Mouse (Mus musculus) midbrain, embryonic 15.5 days (tissue): Measurements from ENCODE around the gene Pttg1. TPM values are rescaled to one million over a fixed set of nuclear protein-coding genes. Genes with fewer than 3 reads are reported as not detected.

Experiments used
- ATAC-seq: fragments of 200-750 bp; cut with Nextera tagmentation; replicated peaks from 2 replicates; pipeline ENCODE4 v1.8.0; 2017; ENCODE audit warnings: moderate TSS enrichment
- H3K27ac ChIP-seq: fragments of 300-500 bp; sonication (generic); 2 replicates; pipeline ENCODE4 v1.5.1; 2015; ENCODE audit warnings: mild to moderate bottlenecking, inconsistent platforms
- H3K27me3 ChIP-seq: fragments of 300-500 bp; sonication (generic); replicated peaks from 2 replicates; pipeline ENCODE4 v1.6.1; 2015; ENCODE audit warnings: inconsistent platforms
- H3K36me3 ChIP-seq: fragments of 300-500 bp; sonication (generic); replicated peaks from 2 replicates; pipeline ENCODE4 v1.6.1; 2015; ENCODE audit warnings: inconsistent platforms
- H3K4me1 ChIP-seq: fragments of 300-500 bp; sonication (generic); 2 replicates; pipeline ENCODE4 v1.6.1; 2015; ENCODE audit warnings: inconsistent platforms
- H3K4me2 ChIP-seq: fragments of 300-500 bp; sonication (generic); 2 replicates; pipeline ENCODE4 v1.6.1; 2015; ENCODE audit warnings: inconsistent platforms, mild to moderate bottlenecking, moderate library complexity
- H3K4me3 ChIP-seq: fragments of 300-500 bp; sonication (generic); 2 replicates; pipeline ENCODE4 v1.5.1; 2015; ENCODE audit warnings: mild to moderate bottlenecking, inconsistent platforms
- H3K9ac ChIP-seq: fragments of 300-500 bp; sonication (generic); 2 replicates; pipeline ENCODE4 v1.6.1; 2015; ENCODE audit warnings: mild to moderate bottlenecking, inconsistent platforms
- H3K9me3 ChIP-seq: fragments of 300-500 bp; sonication (generic); 2 replicates; pipeline ENCODE4 v1.6.1; 2016; ENCODE audit warnings: inconsistent platforms
- WGBS: fragments of 180-500 bp; shearing (Covaris S2); methylation state at CpG from one replicate; pipeline ENCODE4 v1.1.7; 2015; ENCODE audit warnings: mixed read lengths; 5-methylcytosine and 5-hydroxymethylcytosine counted together
- polyA plus RNA-seq: library from polyadenylated mRNA; unstranded; fragments of >200 nt; fragmentation: Nextera tagmentation; extraction: Ambion mirVana; gene quantifications from 2 replicates; pipeline ENCODE4 v1.2.1, GENCODE M21; 2015

Pttg1 gene
- polyA plus RNA-seq, 1 experiment from 2014 or later, result 37.4 TPM

DNA sequence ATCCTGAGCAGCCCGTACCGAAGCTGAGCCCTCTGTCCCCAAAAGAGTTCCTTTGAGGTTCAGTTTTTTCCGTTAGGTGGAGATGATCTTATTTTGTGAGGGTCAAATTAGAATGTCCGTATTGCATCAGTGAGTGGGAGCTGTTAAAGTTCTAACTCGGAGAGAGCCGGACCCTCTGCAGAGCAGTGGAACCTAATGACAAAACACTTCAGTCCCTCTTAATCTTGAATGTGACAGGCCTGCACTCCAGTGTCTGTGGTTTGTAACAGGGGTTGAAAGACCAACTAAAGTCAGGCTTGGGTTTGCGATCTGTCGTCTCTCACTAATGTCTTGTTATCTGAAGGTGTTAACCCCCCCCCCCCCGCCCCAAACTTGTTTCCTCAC is 8.0 kb upstream of the Pttg1 start:
- peak overlapping the region; percentile 62 for H3K9ac ChIP-seq
- H3K9me3 ChIP-seq, result no peaks in the 10 kb centered on the region
- peaks cover 17% of the 10 kb centered on the region for H3K36me3 ChIP-seq
- H3K4me2 ChIP-seq, result peak overlapping the region; percentile 69
- 7% methylated on average over 9 of the region's 9 CpGs for WGBS
- H3K4me3 ChIP-seq, result peak overlapping the region; percentile 74
- peaks cover 11% of the 10 kb centered on the region for H3K4me1 ChIP-seq
- H3K27ac ChIP-seq, result peak overlapping the region; percentile 47; the same call in 1 of the 2 replicates
- ATAC-seq, result peak; percentile 70
- no peaks in the 10 kb centered on the region for H3K27me3 ChIP-seq

- peak within 1 kb of the TSS; percentile 62 for H3K9ac ChIP-seq
- peak; percentile 91 for ATAC-seq
- H3K4me1 ChIP-seq, result peaks cover 11% of the 10 kb centered on the region
- H3K27me3 ChIP-seq, result no peaks in the 10 kb centered on the region
- no peaks in the 10 kb centered on the region for H3K9me3 ChIP-seq
- WGBS, result 6% methylated on average over 38 of the region's 38 CpGs
- H3K4me3 ChIP-seq, result peak within 1 kb of the TSS; percentile 74
- H3K36me3 ChIP-seq, result peaks cover 12% of the 10 kb centered on the region
- H3K4me2 ChIP-seq, result peak within 1 kb of the TSS; percentile 69
- H3K27ac ChIP-seq, result peak within 1 kb of the TSS; percentile 47; the same call in 1 of the 2 replicates
These were observed 7.4 kb upstream of the Pttg1 start, which contains the start of gene Slu7 for GRCm38 (mm10) chr11:43433254-43434023. TSS of gene Slu7 (plus strand) at chr11:43433744.

DNA sequence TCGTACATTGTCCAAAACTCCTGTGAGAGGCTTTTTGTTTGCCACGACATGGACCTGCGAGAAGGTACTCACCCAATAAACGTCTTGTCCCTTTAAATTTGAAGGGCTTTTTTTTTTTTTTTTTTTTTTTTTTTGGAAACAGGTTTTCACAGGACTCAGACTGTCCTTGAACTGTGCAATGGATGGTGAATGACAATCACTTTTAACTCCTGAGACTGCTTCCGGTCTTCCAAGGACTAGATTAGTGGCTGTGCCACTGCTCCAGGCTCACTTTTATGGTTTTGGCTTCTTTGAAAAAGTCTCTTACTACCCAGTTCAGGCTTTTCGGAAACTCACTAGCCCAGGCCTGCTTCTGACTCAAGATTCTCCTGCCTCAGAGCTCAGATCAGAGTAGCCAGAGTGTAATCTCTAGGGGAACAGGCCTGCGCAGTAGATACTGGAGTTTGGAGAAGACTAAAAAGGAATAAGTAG is 398 bp upstream of the Pttg1 start:
- 19% methylated on average over 7 of the region's 7 CpGs for WGBS
- Histone ChIP-seq H3K27ac (no peak overlapping the region), H3K9ac (no peak overlapping the region), H3K4me3 (peak overlapping the region; percentile 73), H3K4me1 (peaks cover 8% of the 10 kb centered on the region), H3K9me3 (no peaks in the 10 kb centered on the region), H3K4me2 (peak overlapping the region; percentile 77), H3K27me3 (no peaks in the 10 kb centered on the region), H3K36me3 (no peaks in the 10 kb centered on the region)
- ATAC-seq, result peak; percentile 24; the same call in 1 of the 2 replicates

DNA sequence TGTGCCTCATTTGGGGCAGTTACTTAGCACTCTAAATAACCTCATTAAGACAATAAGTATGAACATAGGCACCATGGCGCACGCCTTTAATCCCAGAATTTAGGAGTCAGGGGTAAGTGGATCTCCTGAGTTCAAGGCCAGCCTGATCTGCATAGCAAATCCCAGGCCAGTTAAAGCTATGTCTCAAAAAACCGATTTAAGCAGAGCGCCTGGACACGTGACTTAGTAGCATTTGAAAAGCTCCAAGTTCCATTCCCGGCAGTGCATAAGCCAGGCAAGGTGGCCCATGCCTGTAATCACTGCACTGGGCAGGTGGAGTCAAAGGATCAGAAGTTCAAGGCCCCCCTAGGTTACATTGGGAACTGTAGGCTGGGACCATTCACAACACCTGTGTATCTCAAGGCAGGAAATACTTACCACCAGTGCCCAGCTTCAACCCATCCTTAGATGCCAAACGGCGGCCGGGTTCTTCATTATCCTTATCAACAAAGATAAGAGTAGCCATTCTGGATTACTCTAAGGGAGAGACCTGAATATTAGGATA is 813 bp downstream of the Pttg1 start:
- Histone ChIP-seq H3K27me3 (no peaks in the 10 kb centered on the region), H3K27ac (no peak overlapping the region), H3K4me2 (no peak overlapping the region), H3K4me3 (peak overlapping the region; percentile 73; the same call in 1 of the 2 replicates), H3K36me3 (no peaks in the 10 kb centered on the region), H3K9ac (no peak overlapping the region), H3K4me1 (peaks cover 8% of the 10 kb centered on the region), H3K9me3 (no peaks in the 10 kb centered on the region)
- 91% methylated on average over 9 of the region's 9 CpGs for WGBS
- peak; percentile 65; the same call in 1 of the 2 replicates for ATAC-seq

GRCm38 (mm10) chr11:43424386-43424785 is 1.7 kb downstream of the Pttg1 start:
- no peaks in the 10 kb centered on the region for H3K9me3 ChIP-seq
- H3K4me2 ChIP-seq, result no peak overlapping the region
- WGBS, result 75% methylated on average over 5 of the region's 5 CpGs
- no peak overlapping the region for H3K27ac ChIP-seq
- no peak overlapping the region for H3K9ac ChIP-seq
- H3K4me1 ChIP-seq, result peaks cover 8% of the 10 kb centered on the region
- no peaks in the 10 kb centered on the region for H3K36me3 ChIP-seq
- no peak for ATAC-seq
- H3K27me3 ChIP-seq, result no peaks in the 10 kb centered on the region
- H3K4me3 ChIP-seq, result no peak overlapping the region

GRCm38 (mm10) chr11:43417201-43417600 is 8.8 kb downstream of the Pttg1 start:
- no peaks in the 10 kb centered on the region for H3K4me1 ChIP-seq
- ATAC-seq, result peak; percentile 63; the same call in 1 of the 2 replicates
- H3K4me3 ChIP-seq, result no peak overlapping the region
- no peaks in the 10 kb centered on the region for H3K36me3 ChIP-seq
- H3K27me3 ChIP-seq, result no peaks in the 10 kb centered on the region
- H3K9ac ChIP-seq, result no peak overlapping the region
- H3K4me2 ChIP-seq, result no peak overlapping the region
- WGBS, result 27% methylated on average over 7 of the region's 7 CpGs
- no peak overlapping the region for H3K27ac ChIP-seq
- no peaks in the 10 kb centered on the region for H3K9me3 ChIP-seq

DNA sequence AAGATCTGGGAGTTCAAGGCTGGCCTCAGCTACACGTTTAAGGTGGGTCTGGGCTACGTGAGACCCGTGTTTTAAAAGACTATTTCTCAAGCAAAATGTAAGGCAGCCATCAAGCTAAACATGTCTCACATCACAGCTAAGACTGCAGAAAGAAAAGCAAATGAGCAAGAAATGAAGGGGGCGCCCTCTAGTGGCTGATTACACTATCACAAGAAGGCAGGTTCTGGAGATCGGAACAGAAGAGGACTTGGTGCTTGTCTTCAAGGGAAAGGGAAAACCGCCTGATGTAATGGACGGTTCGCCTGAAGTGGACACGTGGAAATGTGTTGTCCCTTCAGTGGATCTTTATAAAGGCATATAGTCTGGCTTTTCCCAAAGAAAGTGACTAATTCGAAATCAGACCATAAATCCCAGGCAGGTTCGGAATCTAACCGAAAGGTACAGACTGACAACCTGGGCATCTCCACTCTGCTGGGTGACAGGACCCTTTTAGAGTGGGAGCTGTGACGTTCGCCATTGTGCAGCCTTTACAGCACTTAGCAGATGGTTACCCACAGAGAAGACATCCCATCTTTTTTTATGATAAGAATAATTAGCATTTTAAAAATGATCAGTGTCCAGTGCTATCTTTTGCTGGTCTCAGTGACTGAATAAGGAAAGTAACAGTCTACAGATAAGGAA is 13.1 kb downstream of the Pttg1 start:
- H3K27me3 ChIP-seq, result no peaks in the 10 kb centered on the region
- H3K9me3 ChIP-seq, result no peaks in the 10 kb centered on the region
- no peak overlapping the region for H3K27ac ChIP-seq
- no peak overlapping the region for H3K9ac ChIP-seq
- H3K36me3 ChIP-seq, result no peaks in the 10 kb centered on the region
- 26% methylated on average over 14 of the region's 14 CpGs for WGBS
- no peak overlapping the region for H3K4me3 ChIP-seq
- peak overlapping the region; percentile 26 for H3K4me2 ChIP-seq
- ATAC-seq, result peak; percentile 75
- H3K4me1 ChIP-seq, result no peaks in the 10 kb centered on the region

GRCm38 (mm10) chr11:43411413-43411812 is 14.6 kb downstream of the Pttg1 start:
- no peaks in the 10 kb centered on the region for H3K27me3 ChIP-seq
- 0% methylated on average over 1 of the region's 1 CpGs for WGBS
- H3K4me3 ChIP-seq, result no peak overlapping the region
- no peak overlapping the region for H3K27ac ChIP-seq
- no peak overlapping the region for H3K9ac ChIP-seq
- no peaks in the 10 kb centered on the region for H3K4me1 ChIP-seq
- H3K4me2 ChIP-seq, result no peak overlapping the region
- H3K36me3 ChIP-seq, result no peaks in the 10 kb centered on the region
- ATAC-seq, result peak; percentile 62
- no peaks in the 10 kb centered on the region for H3K9me3 ChIP-seq

- H3K36me3 ChIP-seq, result no peaks in the 10 kb centered on the region
- no peak overlapping the region for H3K4me3 ChIP-seq
- no peak overlapping the region for H3K9ac ChIP-seq
- H3K27me3 ChIP-seq, result no peaks in the 10 kb centered on the region
- no peak overlapping the region for H3K27ac ChIP-seq
- H3K4me2 ChIP-seq, result no peak overlapping the region
- no peaks in the 10 kb centered on the region for H3K9me3 ChIP-seq
- H3K4me1 ChIP-seq, result no peaks in the 10 kb centered on the region
- no peak for ATAC-seq
- 78% methylated on average over 7 of the region's 7 CpGs for WGBS
These were observed 15.8 kb downstream of the Pttg1 start for GRCm38 (mm10) chr11:43410291-43410690.

GRCm38 (mm10) chr11:43408888-43409287 is 17.2 kb downstream of the Pttg1 start:
- Histone ChIP-seq H3K9me3 (peaks cover 4% of the 10 kb centered on the region; the same call in 1 of the 2 replicates), H3K4me2 (no peak overlapping the region), H3K36me3 (no peaks in the 10 kb centered on the region), H3K27me3 (no peaks in the 10 kb centered on the region), H3K9ac (no peak overlapping the region), H3K27ac (no peak overlapping the region), H3K4me1 (no peaks in the 10 kb centered on the region), H3K4me3 (no peak overlapping the region)
- ATAC-seq, result no peak
- 88% methylated on average over 2 of the region's 2 CpGs for WGBS

DNA sequence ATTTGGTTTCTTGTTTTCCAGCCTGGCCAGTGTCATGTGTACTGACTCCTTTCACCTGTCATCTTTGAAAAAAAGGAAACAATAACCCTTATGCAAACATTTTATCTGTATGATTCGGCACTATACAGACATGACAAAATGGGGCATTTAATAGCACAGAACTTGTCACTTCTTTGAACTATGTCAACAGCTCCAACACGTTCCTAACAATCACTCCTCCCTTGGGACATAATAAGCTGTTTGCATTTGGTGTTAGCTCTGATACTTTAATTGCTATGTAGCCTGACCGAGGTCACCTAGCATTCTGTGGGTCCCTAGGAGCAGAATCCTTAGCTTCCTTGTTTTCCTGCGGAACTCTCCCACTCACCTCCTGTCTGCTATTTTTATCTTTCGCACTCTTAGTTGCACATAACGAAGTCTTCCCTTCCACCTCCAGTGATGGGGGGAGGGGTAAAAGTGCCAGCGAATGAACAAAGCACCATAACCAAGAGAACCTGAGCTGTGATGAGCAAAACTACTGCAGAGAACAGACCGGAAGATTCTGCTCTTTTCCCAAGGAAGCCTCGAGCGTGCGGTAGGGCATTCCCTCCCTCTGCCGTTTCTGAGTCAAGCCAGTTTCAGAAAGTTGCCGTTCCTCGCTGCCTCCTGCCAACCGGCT is 21.8 kb downstream of the Pttg1 start:
- 91% methylated on average over 15 of the region's 15 CpGs for WGBS
- Histone ChIP-seq H3K36me3 (no peaks in the 10 kb centered on the region), H3K4me2 (no peak overlapping the region), H3K27ac (no peak overlapping the region), H3K4me3 (no peak overlapping the region), H3K9me3 (peaks cover 4% of the 10 kb centered on the region; the same call in 1 of the 2 replicates), H3K4me1 (no peaks in the 10 kb centered on the region), H3K27me3 (no peaks in the 10 kb centered on the region), H3K9ac (no peak overlapping the region)
- ATAC-seq, result no peak

GRCm38 (mm10) chr11:43400131-43400530 is 25.9 kb downstream of the Pttg1 start:
- Histone ChIP-seq H3K4me3 (no peak overlapping the region), H3K27me3 (no peaks in the 10 kb centered on the region), H3K4me1 (no peaks in the 10 kb centered on the region), H3K27ac (no peak overlapping the region), H3K36me3 (no peaks in the 10 kb centered on the region), H3K9ac (no peak overlapping the region), H3K9me3 (peaks cover 4% of the 10 kb centered on the region; the same call in 1 of the 2 replicates), H3K4me2 (no peak overlapping the region)
- WGBS, result 79% methylated on average over 1 of the region's 1 CpGs
- no peak for ATAC-seq
